Mouse (Mus musculus) erythroblast, embryonic 14.5 days (primary cell): ENCODE data around the gene Pomp. TPM values are rescaled to one million over a fixed set of nuclear protein-coding genes. Genes with fewer than 3 reads are reported as not detected.

ENCODE experiments used
- H3K27me3 ChIP-seq: 2 replicates; pipeline ENCODE4 v1.6.1; 2012; ENCODE audit warnings: inconsistent platforms; ENCODE audit not compliant: control insufficient read depth
- H3K36me3 ChIP-seq: 2 replicates; pipeline ENCODE4 v1.6.1; 2012; ENCODE audit warnings: mild to moderate bottlenecking, inconsistent platforms; ENCODE audit not compliant: control insufficient read depth
- H3K4me1 ChIP-seq: 2 replicates; pipeline ENCODE4 v1.6.1; 2012; ENCODE audit warnings: inconsistent platforms; ENCODE audit not compliant: control insufficient read depth
- H3K4me3 ChIP-seq: replicated peaks from 2 replicates; pipeline ENCODE3; 2012; ENCODE audit warnings: moderate library complexity, mild to moderate bottlenecking, inconsistent platforms
- H3K9me3 ChIP-seq: 2 replicates; pipeline ENCODE4 v1.6.1; 2012; ENCODE audit warnings: low read length, inconsistent platforms, mixed read lengths; ENCODE audit not compliant: control insufficient read depth
- GATA1 ChIP-seq: IDR thresholded peaks from 2 replicates; pipeline ENCODE4 v1.6.1; 2012; ENCODE audit warnings: low read length, inconsistent platforms, mixed read lengths
- TAL1 ChIP-seq: IDR thresholded peaks from 3 replicates; pipeline ENCODE4 v1.6.1; 2012; ENCODE audit warnings: low read length, inconsistent platforms, mixed read lengths
- polyA plus RNA-seq: library from polyadenylated mRNA; stranded (reverse); fragments of >175 nt; gene quantifications from 2 replicates; pipeline ENCODE4 v1.2.3, GENCODE M21; 2012

The Pomp gene
- polyA plus RNA-seq, 1 experiment = 1.0 TPM

DNA sequence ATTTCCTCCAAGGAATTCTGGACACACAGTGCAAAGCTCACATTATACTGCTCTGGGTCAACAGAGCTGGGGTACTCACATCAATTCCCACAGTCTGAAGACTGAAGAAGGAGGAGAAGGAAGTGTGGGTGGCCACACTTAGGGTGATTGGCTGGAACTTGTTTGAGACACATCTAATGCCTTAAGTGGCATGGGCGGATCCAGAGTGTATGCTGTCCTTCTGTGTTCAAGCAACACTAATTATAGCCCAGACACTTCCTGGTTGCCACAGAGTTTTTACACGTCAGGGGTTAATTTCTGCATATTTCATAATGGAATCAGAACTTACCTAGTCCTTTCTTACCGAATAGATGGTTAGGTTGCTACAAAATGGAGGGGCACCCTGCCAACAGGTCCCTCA is 14.9 kb upstream of the Pomp start:
- peaks cover 4% of the 10 kb centered on the region; the same call in 1 of the 2 replicates for H3K9me3 ChIP-seq
- no peak overlapping the region for H3K4me3 ChIP-seq
- H3K4me1 ChIP-seq = no peaks in the 10 kb centered on the region
- TF ChIP-seq TAL1 = no peak
- H3K27me3 ChIP-seq = peaks cover 3% of the 10 kb centered on the region; the same call in 1 of the 2 replicates
- no peaks in the 10 kb centered on the region for H3K36me3 ChIP-seq

DNA sequence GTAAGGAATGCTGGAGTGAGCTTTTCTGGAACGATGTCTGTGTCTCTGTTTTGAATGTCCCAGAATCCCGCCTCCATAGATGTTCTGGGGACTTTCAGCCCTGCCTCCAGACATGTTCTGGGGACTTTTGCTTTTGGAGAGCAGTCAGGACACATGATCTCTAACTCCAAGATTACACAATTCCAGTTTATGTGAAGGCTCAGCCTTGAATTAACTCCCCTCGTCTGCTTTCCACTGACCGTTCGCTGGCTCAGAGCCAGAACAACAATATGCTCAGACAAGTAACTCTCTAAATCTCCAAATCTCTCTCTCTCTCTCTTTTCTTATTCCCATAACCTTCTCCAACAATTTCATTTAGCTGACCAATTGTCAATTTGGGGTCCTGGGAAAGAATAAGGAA is 12.9 kb upstream of the Pomp start:
- H3K27me3 ChIP-seq = peaks cover 13% of the 10 kb centered on the region
- H3K9me3 ChIP-seq = peaks cover 4% of the 10 kb centered on the region; the same call in 1 of the 2 replicates
- H3K4me3 ChIP-seq = no peak overlapping the region
- TF ChIP-seq GATA1 (no peak), TAL1 (no peak)
- H3K4me1 ChIP-seq = no peaks in the 10 kb centered on the region
- no peaks in the 10 kb centered on the region for H3K36me3 ChIP-seq

DNA sequence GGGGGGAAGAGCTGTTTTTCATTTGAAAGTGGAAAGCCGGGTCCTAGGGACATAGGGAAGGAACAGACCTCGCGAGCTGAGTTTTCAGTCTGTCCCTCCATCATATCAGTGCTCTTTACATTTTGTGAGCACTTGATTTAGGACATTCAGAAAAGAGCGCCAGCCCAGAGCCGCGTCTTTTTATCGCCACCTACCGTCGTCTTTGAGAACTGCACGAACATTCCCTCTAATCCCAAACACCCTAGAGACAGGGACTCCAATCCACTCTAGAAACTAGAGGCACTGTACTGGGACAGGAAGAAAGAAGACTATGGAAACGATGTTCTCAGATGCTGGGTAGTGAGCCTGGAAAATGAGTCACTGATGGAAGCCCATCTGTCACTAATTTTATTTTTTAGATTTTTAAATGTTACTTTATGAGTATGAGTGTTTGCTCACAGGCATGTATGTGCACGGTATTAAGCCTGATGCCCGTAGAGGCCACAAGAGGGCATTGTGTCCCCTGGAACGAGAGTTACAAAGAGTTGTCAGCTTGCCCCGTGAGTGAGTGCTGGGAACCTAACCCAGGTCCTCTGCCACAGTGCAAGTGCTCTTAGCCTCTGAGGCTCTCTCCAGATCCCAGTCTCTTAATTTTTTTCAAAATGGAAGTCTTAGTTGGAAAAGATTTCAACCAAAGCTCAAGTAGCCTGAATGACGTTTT is 11.9 kb upstream of the Pomp start:
- Histone ChIP-seq H3K27me3 (peaks cover 13% of the 10 kb centered on the region), H3K9me3 (peaks cover 4% of the 10 kb centered on the region; the same call in 1 of the 2 replicates), H3K4me3 (no peak overlapping the region), H3K36me3 (no peaks in the 10 kb centered on the region), H3K4me1 (no peaks in the 10 kb centered on the region)
- no peak for TF ChIP-seq GATA1
- no peak for TF ChIP-seq TAL1

DNA sequence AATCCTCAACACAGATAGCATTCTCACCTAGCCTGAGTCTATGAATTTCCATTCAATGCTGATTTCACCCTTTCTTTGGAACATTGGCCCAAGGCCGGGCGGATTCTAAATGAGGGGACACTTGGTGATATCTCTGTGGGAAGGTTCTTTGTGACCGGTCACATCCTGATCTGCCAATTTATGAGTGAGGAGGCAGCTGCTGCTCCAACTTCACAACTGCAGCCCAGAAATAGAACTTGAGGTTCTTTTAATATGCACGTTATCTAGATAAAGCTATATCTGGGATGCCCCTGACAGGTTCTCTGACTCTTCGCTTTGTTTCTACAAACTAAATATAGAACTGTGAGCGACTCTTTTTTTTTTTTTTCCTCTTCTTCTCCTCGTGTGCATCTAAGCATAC is 10.1 kb upstream of the Pomp start:
- no peak overlapping the region for H3K4me3 ChIP-seq
- H3K36me3 ChIP-seq = no peaks in the 10 kb centered on the region
- TF ChIP-seq TAL1 (no peak), GATA1 (no peak)
- peaks cover 13% of the 10 kb centered on the region for H3K27me3 ChIP-seq
- peaks cover 4% of the 10 kb centered on the region; the same call in 1 of the 2 replicates for H3K9me3 ChIP-seq
- no peaks in the 10 kb centered on the region for H3K4me1 ChIP-seq

DNA sequence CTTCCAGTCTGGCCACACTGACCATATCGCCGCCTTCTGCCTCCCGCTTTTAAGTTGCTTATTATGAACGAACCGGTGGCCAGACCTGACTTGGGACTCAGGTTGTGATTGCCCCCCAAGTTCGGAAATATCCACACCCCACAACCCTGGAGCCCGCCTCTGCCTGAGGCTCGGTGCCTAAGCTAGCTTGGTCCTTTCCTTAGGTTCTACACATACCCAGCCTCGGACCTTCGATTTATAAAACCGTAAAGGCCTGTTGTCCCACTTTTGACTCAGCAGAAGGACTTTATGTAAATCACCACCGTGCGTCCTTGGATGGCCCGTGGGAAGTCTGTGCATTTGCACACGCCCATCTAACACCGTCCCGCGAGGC is 199 bp upstream of the Pomp start:
- Histone ChIP-seq H3K9me3 (no peaks in the 10 kb centered on the region), H3K4me3 (peak overlapping the region; percentile 90), H3K36me3 (peaks cover 30% of the 10 kb centered on the region), H3K27me3 (no peaks in the 10 kb centered on the region), H3K4me1 (peaks cover 32% of the 10 kb centered on the region)
- no peak for TF ChIP-seq TAL1
- no peak for TF ChIP-seq GATA1

DNA sequence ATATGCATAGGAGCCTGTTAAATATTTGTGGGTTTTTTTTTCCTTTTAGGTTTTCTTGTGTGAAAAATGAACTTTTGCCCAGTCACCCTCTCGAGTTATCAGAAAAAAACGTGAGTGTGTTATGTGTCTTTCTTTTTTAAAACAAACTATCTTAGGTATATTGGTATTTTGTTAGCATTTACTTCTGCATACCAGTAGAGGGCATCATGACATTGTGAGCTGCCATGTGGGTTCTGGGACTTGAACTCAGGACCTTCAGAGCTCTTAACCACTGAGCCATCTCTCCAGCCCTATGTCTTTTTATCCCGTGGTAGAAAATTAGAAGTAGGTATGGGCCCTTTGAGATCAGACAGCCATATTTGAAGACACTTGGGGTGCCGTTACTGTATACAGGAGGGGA is 8.4 kb downstream of the Pomp start:
- TF ChIP-seq TAL1 (no peak), GATA1 (no peak)
- Histone ChIP-seq H3K4me3 (no peak overlapping the region), H3K36me3 (peaks cover 98% of the 10 kb centered on the region), H3K9me3 (no peaks in the 10 kb centered on the region), H3K4me1 (peaks cover 8% of the 10 kb centered on the region), H3K27me3 (no peaks in the 10 kb centered on the region)

DNA sequence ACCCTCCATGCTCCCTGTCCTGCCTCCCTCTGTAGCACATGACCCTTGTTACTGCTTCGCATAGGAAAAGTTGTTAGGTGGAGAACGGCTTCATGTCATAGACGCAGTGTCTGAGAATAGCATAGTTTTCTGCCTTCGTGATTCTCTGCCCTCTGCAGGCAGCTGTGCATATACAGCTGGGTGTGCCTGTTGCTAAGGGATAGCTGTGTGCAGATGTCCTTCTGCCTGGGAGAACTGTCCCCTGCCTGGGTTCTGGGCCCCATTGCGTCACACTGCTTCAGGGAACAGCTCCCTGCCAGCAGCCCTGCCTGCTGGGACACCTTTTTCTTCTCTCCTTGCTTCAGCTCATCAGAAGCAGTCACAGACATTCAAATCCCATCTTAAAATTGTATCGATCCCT is 9.3 kb downstream of the Pomp start:
- H3K9me3 ChIP-seq = no peaks in the 10 kb centered on the region
- TF ChIP-seq TAL1 (no peak), GATA1 (no peak)

DNA sequence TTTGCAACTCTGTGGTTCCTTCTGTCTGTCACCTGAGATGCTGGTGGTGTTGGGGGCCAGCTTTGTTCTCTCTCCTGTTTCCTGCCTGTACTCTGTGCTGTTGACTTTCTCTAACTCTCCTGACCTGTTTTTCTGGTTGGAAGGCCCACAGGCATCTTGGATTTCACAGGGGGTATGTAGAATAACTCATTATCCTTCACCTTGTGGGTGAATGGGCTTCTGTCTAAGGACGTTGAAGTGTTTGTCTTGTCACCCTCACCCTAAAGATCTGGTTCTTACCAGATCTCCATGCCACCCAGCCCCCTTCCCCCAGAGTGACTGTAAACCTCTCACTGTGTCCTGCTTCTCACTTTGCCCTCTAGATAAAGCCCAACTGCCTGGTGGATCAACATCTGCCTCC is 10.0 kb downstream of the Pomp start:
- Histone ChIP-seq H3K27me3 (no peaks in the 10 kb centered on the region), H3K4me1 (peaks cover 15% of the 10 kb centered on the region), H3K9me3 (no peaks in the 10 kb centered on the region), H3K4me3 (no peak overlapping the region), H3K36me3 (peaks cover 98% of the 10 kb centered on the region)
- TF ChIP-seq GATA1 (no peak), TAL1 (no peak)

More for the DNA sequence above, 9.3 kb downstream of the Pomp start:
- H3K27me3 ChIP-seq = no peaks in the 10 kb centered on the region
- peaks cover 98% of the 10 kb centered on the region for H3K36me3 ChIP-seq
- H3K4me1 ChIP-seq = peaks cover 11% of the 10 kb centered on the region
- H3K4me3 ChIP-seq = no peak overlapping the region

DNA sequence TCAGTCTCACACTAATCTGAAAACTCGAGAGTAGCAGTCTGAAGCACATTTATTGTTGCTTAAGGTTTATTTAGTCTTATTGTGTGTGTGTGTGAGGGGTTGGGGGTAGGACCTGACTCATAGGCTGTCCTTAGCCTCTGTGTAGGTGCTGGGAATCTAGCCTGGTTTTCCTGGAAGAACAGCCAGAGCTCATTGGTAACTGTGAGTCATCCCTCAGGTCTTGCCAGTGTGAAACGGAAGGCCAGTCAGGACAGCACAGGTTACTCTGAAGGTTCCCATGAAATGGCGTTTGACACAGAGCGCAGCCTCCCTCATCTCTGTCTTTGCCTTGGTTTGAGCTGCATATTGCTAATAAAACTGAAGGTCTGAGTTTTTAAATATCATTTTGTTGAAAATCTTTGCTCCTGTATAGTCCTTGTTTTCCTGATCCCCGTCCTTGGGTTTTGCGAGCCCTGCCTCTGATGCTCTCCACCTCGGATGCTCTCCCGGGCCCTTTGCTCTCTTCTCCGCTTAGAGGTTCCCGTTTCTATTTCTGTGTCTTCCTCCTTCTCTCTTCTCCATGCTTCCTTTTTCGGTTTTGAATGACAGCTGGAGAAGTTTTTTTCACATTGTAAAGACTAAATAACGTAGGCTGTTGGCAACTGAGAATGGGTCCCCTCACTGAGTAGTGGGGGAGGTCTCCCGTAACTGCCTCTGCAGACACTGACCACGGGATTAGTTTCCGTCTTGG is 11.0 kb downstream of the Pomp start:
- no peaks in the 10 kb centered on the region for H3K9me3 ChIP-seq
- TF ChIP-seq GATA1 = no peak
- no peak for TF ChIP-seq TAL1
- no peaks in the 10 kb centered on the region for H3K27me3 ChIP-seq
- H3K4me1 ChIP-seq = peaks cover 16% of the 10 kb centered on the region
- peaks cover 98% of the 10 kb centered on the region for H3K36me3 ChIP-seq
- H3K4me3 ChIP-seq = no peak overlapping the region
